Mouse (Mus musculus) left cerebral cortex, adult 9 months (tissue): Measurements from ENCODE around the gene Wdr83.

Experiments
- DNase-seq, 2 experiments: peaks; one replicate each; pipeline ENCODE4 v3.0.0; 2022; ENCODE audit warnings: low spot score in 2 of 2

Gene Wdr83

GRCm38 (mm10) chr8:85035165-85035727 is 45.9 kb downstream of the Wdr83 start:
- DNase-seq = no peak

GRCm38 (mm10) chr8:85034764-85035163 is 46.3 kb downstream of the Wdr83 start:
- peak in 1 of 2 experiments; percentile 76 for DNase-seq

DNA sequence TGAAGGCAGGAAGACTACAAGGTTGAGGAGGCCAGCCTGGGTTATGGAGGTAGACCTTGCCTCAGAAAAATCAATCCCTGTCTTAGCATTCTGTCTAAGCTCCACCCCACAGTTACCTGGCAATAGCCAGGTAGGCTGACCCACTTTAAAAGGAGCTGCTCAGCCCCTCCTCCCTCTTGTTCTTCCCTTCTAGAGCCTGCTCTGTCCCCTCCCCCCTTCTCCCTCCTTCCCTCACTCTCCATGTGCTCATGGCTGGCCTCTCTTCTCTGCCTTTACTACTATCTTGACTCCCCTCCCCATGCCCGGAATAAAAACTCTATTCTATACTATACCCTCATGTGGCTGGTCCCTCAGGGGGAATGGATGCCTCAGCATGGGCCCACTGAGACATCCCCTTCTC is 47.2 kb downstream of the Wdr83 start:
- DNase-seq = no peak

- no peak for DNase-seq
Measured at GRCm38 (mm10) chr8:85032622-85033311, 48.3 kb downstream of the Wdr83 start.

DNA sequence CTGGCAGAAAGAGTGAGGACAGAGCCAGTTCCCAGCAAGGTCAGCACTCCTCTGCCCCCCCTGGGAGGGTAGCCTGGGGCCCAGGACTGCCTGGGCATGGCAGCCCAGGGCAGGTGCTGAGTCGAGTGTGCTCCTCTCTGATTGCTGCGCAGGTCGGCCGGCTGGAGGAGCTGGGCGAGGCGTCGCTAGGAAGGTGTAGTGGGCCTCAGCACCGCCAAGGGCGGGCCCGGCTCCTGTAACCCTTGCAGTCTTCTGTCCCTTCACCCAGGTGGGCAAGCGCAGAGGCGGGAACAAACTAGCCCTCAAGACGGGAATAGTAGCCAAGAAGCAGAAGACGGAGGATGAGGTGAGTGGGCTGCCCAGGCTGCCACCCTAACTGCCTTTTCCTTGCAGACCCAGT is 51.8 kb downstream of the Wdr83 start:
- no peak for DNase-seq

GRCm38 (mm10) chr8:85027922-85028321 is 53.2 kb downstream of the Wdr83 start:
- no peak for DNase-seq

DNA sequence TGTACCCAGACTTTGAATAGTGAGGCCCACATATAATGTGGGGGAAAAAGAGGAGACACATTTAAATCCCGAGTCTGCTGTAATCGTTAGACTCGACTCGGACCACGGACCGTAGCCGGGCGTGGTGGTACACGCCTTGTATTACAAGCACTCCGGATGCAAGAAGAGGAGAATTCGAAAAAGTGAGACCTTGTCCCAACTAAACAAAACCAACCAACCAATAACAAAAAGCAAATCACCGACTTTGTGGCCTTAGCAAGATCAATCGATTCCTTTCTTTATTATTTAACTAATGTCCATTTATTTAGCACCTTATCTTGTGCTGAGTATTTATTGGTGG is 53.6 kb downstream of the Wdr83 start:
- DNase-seq = no peak

- DNase-seq = peak; percentile 84 to 96
Measured at GRCm38 (mm10) chr8:85026670-85027515, 54.2 kb downstream of the Wdr83 start, which contains the start of gene Trir. Gene Trir, plus strand, starts transcription at chr8:85026823.

DNA sequence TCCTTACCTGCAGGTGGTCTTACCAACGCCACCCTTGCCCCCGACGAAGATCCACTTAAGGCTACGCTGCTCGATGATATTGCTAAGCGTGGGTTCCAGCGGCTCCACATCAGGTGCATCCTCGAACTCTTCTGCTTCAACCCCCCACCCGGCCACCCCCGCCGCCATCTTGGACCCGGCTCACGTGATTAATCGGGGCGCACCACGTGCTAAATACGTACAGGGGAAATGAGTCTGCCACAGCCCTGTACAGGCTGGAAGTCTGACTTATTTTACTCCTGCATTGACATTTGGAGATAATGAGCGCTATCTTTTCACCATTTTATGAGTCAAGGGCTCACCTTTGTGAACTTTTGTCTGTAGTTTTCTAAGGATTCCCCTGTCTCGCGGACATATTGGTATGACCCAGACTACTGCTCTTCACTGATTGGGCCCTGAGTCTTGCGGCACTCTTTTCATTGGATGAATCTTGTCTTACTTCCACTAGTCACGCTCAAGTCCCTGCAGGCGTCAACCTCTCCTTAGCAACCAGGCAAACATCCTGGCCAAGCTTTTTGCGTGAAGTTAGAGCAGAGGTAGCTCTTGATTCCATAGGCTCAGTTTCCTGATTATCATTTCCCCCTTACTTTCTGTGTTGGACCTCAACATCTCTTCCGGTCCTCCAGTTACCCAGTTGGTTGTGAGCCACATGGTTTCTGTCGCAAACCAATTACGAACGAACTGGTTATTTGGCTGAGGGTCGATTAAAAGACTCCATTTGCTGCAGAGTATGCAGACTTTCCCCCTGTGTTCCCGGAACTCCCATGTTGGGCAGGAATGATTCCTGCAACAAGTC is 55.8 kb downstream of the Wdr83 start, which contains the start of gene Asna1:
TSS of gene Asna1 (minus strand) at position 184 of the 835 bp plus-strand sequence.
- peak; percentile 85 to 87 for DNase-seq
